Mouse (Mus musculus) gastrocnemius, postnatal 25 days (tissue): ENCODE results near the gene Pop7. TPM values are rescaled to one million over a fixed set of nuclear protein-coding genes. Genes with fewer than 3 reads are reported as not detected.
A peak's percentile ranks its signal among the peaks of the same experiment; 100 is the strongest.

Experiments
- DNase-seq: peaks from one replicate; pipeline ENCODE4 v3.0.0; 2022
- long read RNA-seq, 2 experiments: library from polyadenylated mRNA; stranded (forward); transcript quantifications; one replicate each; pipeline ENCODE4 v2.0.0; 2021
- total RNA-seq, 2 experiments: library from RNA; stranded (reverse); gene quantifications; 1 replicate in 1 of 2; 2 replicates in 1 of 2; pipeline ENCODE4 v1.2.3; 2021

Gene Pop7
- 1 to 10 TPM; 9.7 to 9.9 TPM for total RNA-seq
- long read RNA-seq, experiment 1, transcript Pop7-202 (1 exons, 988 nt), result minor isoform, 6 of 17 reads
- long read RNA-seq, experiment 1, transcript Pop7-201 (2 exons, 881 nt), result major isoform, 11 of 17 reads
- long read RNA-seq, experiment 1, partial matches to known transcripts, result 0 of 17 reads
- long read RNA-seq, experiment 1, other reads (novel, unspliced or antisense), result 0 of 17 reads
- long read RNA-seq, experiment 2, transcript Pop7-202 (1 exons, 988 nt), result minor isoform, 7 of 15 reads
- long read RNA-seq, experiment 2, transcript Pop7-201 (2 exons, 881 nt), result major isoform, 8 of 15 reads
- long read RNA-seq, experiment 2, partial matches to known transcripts, result 0 of 15 reads
- long read RNA-seq, experiment 2, other reads (novel, unspliced or antisense), result 0 of 15 reads

DNA sequence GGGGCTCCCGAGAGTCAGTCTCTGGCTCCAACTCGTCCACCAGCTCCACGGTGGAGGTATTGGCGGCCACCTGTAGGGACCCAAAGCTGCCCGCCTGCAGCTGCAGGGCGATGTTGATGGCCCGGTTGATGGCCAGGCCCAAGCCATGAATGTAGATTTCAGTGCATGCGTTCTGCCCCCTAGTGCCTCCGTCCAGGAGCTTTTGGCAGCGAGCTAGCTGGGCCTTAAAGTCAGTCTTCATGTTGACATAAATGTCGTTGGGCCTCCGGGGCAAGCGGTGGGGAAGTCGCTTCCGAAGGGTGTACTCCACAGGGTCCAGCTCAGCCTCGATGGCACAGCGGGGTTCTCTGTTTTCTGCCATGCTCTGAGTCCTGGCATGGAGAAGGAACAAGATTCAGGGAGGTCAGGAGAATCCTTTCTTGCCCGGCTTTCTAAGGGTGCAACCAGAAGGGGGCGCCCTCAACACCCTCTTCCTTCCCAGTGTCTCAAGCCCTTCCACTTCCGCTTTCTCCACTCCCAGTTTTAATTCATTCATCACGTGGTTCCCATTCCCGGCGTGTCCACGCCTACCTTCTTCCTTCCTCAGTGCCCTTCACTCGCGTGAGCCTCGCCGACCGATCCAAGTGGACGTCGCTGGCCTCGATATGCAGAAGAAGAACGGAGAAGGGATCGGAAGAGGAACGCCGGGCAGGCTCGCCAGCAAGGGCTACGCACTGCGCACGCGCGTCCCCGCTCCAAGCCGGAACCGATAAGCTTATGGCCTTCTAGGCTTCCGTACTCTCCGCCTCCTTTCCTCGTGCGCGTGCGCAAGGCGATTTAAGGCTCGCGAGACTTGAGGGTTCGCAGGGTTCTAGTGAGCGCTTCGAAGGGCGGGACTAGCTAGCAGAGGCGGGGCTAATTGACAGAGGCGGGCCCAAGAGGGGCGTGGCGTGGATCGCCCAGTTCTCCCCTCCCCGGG, at the start of gene Pop7:
Gene Pop7 (minus strand): TSS at position 810 of the 958 bp plus-strand sequence.
- DNase-seq, result peak; percentile 99

- no peak for DNase-seq
Observed at GRCm38 (mm10) chr5:137551119-137551518, 48.8 kb upstream of the Pop7 start.

GRCm38 (mm10) chr5:137549840-137550239, 47.5 kb upstream of the Pop7 start:
- DNase-seq, result no peak

DNA sequence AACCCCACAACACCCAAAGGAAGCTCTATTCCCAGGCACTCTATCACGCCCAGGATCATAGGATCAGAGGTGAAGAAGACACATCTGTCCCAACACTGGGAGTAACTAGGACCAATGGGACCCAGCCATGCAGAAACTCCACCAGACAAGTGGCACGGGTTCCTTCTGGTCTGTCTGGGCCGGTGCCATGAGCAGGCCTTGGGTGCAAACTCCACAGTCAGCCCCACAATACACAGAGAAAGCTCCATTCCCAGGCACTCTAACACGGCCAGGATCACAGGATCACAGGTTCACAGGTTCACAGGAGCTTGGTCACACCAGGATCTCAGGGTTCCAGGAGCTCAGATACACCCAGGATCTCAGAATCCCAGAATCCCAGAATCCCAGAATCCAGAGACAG, 43.3 kb upstream of the Pop7 start:
- no peak for DNase-seq

- no peak for DNase-seq
Observed at GRCm38 (mm10) chr5:137544926-137545325, 42.6 kb upstream of the Pop7 start.

GRCm38 (mm10) chr5:137541768-137542540, 39.6 kb upstream of the Pop7 start:
- no peak for DNase-seq

DNA sequence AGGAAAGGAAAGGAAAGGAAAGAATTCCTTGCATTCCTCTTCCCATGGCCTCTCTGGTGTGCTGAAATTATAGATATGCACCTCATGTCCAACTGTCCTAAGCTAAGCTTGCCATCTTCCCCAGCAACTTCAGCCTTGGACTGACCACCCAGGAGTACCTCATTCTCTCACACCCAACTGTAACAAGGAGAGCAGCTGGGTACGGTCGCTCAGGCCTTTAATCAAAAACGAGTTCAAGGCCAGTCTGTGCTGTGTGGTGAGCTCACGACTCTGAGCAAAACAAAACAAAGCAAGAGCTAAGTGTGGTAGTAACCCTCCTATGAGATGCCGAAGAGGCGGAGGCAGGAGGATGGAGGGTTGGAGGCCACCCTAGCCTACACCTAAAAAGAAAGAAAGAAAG, 38.7 kb upstream of the Pop7 start:
- no peak for DNase-seq

DNA sequence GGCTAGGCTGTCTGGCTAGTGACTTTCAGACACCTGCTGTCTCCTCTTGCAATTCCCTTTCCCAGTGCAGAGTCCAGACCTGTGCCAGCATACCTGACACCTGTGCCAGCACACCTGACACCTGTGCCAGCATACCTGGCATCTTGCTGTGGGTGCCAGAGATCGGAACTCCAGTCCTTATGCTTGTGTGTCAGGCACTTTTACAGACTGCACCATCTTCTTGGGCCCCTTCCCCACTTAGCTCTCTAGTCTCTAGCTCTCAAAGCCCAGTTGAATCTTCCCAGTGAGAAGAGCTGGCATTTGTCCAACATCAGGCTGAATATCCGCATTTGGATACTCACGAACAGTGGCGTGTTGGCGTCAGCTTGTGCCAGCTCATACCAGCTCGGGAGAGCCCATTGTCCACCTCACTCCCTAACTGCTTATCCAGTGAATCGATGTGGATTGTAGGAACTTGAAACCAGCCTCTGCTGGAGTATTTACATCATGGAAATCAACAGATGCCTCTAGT, 37.0 kb upstream of the Pop7 start:
- no peak for DNase-seq

DNA sequence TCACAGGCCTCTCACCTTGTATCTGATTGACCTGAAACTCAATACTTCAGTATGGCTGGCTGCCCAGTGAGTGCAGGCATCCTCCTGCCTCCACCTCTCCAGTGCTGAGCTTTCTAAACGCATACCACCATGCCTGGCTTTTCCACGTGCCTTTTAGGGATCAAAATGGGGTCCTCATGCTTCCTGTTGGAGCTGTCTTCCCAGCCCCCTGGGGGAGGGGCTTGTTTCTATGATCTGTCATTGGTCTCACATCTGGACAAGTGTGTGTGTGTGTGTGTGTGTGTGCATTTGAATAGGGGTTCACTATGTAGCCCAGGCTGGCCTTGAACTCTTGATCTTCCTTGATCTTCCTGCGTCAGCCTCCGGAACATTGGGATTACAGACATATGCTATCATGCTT, 35.1 kb upstream of the Pop7 start:
- no peak for DNase-seq

DNA sequence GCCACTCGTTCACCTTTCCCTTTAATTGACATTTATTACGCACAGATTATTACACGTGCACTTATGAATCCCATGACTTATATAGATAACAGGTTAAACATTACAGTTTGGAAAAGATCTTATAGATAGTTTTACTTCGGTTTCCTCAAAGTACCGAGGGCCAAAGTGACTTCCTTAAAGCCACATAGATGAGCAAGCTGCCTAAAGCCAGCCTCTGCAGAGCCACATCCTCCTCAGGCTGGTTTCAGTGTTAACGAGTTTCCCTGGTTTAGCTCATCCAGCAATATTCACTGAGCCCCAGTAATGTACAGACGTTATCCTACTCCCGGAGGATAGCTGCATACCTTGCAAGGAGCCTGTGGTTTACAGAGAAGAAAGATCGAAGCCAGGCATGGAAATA, 33.0 kb upstream of the Pop7 start:
- no peak for DNase-seq

GRCm38 (mm10) chr5:137534762-137535161, 32.4 kb upstream of the Pop7 start:
- no peak for DNase-seq

- DNase-seq, result peak; percentile 99
Observed at GRCm38 (mm10) chr5:137533117-137533827, 31.0 kb upstream of the Pop7 start, which contains the start of the genes Epo and Gnb2. TSS of gene Epo (minus strand) at chr5:137533242. TSS of gene Gnb2 (minus strand) at chr5:137533510.

DNA sequence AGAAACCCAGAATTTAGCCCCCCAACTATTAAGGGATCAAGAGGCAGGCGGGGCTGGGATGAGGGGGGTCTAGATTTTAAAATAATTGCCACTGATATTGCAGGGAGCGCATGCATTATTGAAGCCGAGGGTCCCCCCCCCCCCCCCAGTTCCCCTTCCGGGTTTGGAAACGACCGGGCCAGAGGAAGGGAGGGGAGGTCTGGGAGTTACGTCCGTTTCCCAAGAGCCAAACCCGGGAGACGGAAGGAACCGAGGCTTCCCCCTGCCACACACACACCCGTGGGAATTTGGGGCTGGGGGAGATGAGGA, 30.4 kb upstream of the Pop7 start:
- DNase-seq, result no peak

DNA sequence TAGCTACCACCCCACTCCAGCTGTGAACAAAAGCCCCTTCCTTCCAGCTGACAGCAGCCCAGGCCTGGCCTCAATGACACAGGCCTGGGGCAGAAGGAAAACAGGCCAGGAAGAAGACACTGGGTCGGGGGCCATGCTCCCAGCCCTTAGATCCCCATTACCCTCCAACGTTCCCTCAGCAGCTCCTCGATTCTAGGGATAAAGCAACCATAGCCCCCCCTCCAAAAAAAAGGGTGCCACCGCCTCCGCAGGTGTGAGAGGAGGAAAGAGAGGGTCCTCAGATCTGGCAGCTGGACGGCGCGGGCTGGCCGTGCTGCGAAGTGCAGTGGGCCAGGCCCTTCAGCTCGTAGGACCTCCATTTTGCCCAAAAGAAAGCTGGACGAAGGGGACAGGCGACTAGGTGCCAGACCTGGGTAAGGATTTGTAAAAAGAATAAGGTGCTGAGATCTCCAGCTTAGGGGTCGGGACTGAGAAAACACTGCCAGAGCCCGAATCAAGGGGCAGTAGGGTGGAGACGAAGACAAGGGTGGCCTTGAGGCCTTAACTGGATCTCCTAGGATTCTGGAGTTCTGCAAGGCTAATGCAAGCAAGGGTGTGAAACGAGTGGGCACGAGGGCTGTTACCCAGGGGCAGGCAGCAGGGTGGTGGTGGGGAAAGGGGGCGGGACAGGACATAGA, 30.0 kb upstream of the Pop7 start:
- no peak for DNase-seq

DNA sequence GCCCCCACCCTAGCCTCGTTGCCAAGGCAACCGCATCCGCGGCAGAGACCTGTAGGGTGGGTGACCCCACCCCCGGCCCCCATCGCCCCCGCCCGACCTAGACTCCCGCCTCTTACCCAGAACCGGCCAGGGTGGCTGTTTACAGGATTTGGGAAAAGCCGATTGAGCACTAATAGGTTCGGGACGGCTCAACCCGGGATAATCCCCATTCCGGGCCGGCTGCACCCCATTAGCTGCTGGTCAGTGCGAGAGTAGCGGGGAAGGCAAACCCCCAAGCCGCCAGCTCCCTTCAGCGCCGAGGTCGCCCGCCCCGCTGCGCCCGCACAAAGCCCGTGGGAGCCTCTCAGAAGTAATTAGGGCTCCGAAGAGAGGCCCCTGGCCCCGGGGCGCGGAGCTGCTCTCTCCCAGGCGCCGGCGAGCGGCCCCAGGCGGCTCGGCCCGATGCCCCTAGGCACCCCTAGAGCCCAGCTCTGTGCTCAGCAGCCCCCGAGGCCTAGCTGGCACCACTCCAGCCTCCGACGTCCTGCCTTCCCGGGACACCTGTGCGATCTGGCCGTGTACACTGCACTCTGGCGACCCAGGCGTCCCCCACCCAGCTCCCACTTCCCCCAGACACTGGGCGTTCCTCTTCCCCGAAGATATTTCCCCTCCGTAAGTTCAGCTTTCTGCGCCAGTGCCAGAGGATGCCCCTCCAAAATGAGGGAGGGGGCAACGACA, 29.3 kb upstream of the Pop7 start:
- peak; percentile 68 for DNase-seq

GRCm38 (mm10) chr5:137530588-137531413, 28.5 kb upstream of the Pop7 start:
- DNase-seq, result peak; percentile 74

GRCm38 (mm10) chr5:137530075-137530474, 27.8 kb upstream of the Pop7 start:
- no peak for DNase-seq

- no peak for DNase-seq
Observed at GRCm38 (mm10) chr5:137529221-137529995, 27.1 kb upstream of the Pop7 start.
